Mouse (Mus musculus) ES-E14 (cell line): ENCODE results near the gene Eva1a.

Source experiments
- CHD2 ChIP-seq: IDR thresholded peaks from 2 replicates; pipeline ENCODE4 v1.6.1; 2014; ENCODE audit warnings: mild to moderate bottlenecking, low read depth, low read length, inconsistent platforms
- HCFC1 ChIP-seq: IDR thresholded peaks from 2 replicates; pipeline ENCODE4 v1.6.1; 2012; ENCODE audit warnings: low read length, inconsistent platforms, borderline replicate concordance; ENCODE audit not compliant: insufficient read depth
- MAFK ChIP-seq: IDR thresholded peaks from 2 replicates; pipeline ENCODE4 v1.6.1; 2014; ENCODE audit warnings: mild to moderate bottlenecking, low read depth, low read length, inconsistent platforms; ENCODE audit not compliant: insufficient read depth
- ZC3H11A ChIP-seq: IDR thresholded peaks from 2 replicates; pipeline ENCODE4 v1.6.1; 2012; ENCODE audit warnings: low read depth, mild to moderate bottlenecking, inconsistent platforms, low read length, borderline replicate concordance
- ZNF384 ChIP-seq: IDR thresholded peaks from 2 replicates; pipeline ENCODE4 v1.6.1; 2012; ENCODE audit warnings: low read depth, low read length, inconsistent platforms

DNA sequence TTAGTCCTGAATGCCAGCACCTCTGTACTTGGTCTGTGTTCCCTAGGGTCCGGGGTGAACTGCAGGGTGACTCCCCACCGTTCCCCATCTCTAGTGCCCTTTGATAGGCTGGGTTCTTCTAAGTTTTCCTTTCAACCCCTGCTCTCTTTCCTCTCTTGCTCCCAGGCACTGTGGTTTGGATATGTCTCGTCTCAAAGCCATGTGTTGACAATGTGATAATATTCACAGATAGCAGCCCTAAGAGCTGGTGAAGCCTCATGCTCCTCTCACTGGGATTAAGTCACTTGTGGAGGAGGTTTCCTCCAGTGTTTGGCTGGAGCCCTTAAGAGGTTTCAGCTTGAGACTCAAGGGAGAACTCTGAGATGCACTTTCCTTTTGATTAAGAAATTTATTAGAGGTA is 75.3 kb downstream of the Eva1a start:
- TF ChIP-seq ZC3H11A: no peak
- no peak for TF ChIP-seq CHD2
- TF ChIP-seq ZNF384: no peak
- TF ChIP-seq MAFK: no peak
- TF ChIP-seq HCFC1: no peak
